Mouse (Mus musculus): ENCODE measurements around the gene Gm42906. TPM values are rescaled to one million over a fixed set of nuclear protein-coding genes. Genes with fewer than 3 reads are reported as not detected.

The Gm42906 gene
- polyA plus RNA-seq, 2 experiments: not detected

DNA sequence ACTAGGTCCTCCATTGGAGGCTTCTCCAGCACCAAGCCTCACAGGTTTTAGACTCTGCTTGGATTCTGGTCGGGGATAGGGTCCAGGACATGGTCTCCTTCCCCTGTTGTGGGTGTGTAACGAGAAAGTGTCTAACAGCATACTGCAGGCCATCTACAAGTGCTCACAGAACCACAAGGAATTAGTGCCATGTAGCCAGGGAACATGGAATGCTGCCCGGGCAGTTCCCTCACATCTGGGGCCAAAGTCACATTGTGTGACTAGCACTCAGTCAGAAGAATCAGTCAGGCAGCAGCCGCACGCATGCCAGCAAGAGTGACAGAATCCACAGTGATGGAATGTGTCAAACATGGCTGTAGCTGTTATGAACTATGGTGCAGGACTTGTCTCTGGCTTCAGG, 261.7 kb downstream of the Gm42906 start:
- H3K27ac ChIP-seq: no peak overlapping the region
- no peak for ATAC-seq (ENCODE audit: insufficient read depth)

DNA sequence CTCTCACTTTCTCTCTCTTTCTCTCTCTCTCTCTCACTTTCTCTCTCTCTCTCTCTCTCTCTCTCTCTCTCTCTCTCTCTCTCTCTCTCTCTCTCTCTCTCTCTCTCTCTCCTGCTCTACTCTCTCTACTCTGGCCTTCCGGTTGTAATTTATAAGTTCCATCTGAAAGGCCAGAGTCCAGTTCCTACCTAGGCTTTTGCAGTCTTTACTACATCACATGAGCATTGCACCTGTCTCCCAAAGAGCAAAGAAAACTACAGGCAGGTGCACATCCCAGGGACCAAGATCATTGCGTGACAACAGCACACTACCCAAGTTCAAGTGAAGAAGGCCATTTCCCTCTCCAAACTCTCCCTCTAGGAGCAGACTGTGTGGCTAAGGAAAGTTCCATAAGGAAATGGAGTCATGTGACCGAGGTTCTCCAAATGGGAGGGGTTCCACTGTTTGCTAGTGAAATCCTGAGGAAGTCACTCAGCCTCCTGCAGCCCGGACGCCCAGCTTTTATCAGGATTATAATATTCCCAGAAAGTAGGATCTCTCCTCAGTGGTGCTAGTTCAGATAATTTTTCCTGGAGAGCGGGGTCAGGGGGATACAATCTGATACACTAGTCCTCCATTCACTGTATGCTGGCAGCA, 262.5 kb downstream of the Gm42906 start:
- no peak overlapping the region for H3K9ac ChIP-seq (replicated peaks)
- no peaks in the 10 kb centered on the region for H3K36me3 ChIP-seq (replicated peaks; ENCODE audit: control insufficient read depth, insufficient read depth, low read depth)
- ATAC-seq (ENCODE audit: insufficient read depth) (no peak), DNase-seq (ENCODE audit: low read depth in 3 of 3, low spot score in 3 of 3) (no peak)
- H3K4me1 ChIP-seq (replicated peaks; ENCODE audit: control insufficient read depth in 2 of 2, insufficient read depth in 2 of 2, low read length in 1 of 2): peaks cover 0 to 2% of the 10 kb centered on the region in 2 experiments; a peak in 1 of 4 replicates
- no peak for TF ChIP-seq EP300 (IDR thresholded peaks at IDR 0.05; ENCODE audit: low read depth)
- no peak overlapping the region for H3K27ac ChIP-seq
- WGBS (ENCODE audit: insufficient replicate concordance): 53% methylated on average over 6 of the region's 6 CpGs
- no peak overlapping the region for H3K4me3 ChIP-seq (ENCODE audit: insufficient read depth in 1 of 2, low read depth in 2 of 2, low read length in 2 of 2)
- no peak overlapping the region for H3K4me2 ChIP-seq (ENCODE audit: low read depth)
- no peaks in the 10 kb centered on the region for H3K27me3 ChIP-seq (ENCODE audit: control insufficient read depth, insufficient read depth, low read length)
- no peaks in the 10 kb centered on the region for H3K9me3 ChIP-seq (ENCODE audit: control insufficient read depth, low read length)

More for the DNA sequence above, 261.7 kb downstream of the Gm42906 start:
- Histone ChIP-seq H3K36me3 (replicated peaks; ENCODE audit: control insufficient read depth, insufficient read depth, low read depth) (no peaks in the 10 kb centered on the region), H3K27me3 (ENCODE audit: control insufficient read depth, insufficient read depth, low read length) (no peaks in the 10 kb centered on the region), H3K9ac (replicated peaks) (no peak overlapping the region), H3K4me2 (ENCODE audit: low read depth) (no peak overlapping the region), H3K4me3 (ENCODE audit: insufficient read depth in 1 of 2, low read depth in 2 of 2, low read length in 2 of 2) (no peak overlapping the region), H3K4me1 (replicated peaks; ENCODE audit: control insufficient read depth in 2 of 2, insufficient read depth in 2 of 2, low read length in 1 of 2) (peaks cover 0 to 2% of the 10 kb centered on the region in 2 experiments; a peak in 1 of 4 replicates), H3K9me3 (ENCODE audit: control insufficient read depth, low read length) (no peaks in the 10 kb centered on the region)
- no peak for DNase-seq (ENCODE audit: low read depth in 3 of 3, low spot score in 3 of 3)
- TF ChIP-seq CTCF (IDR thresholded peaks at IDR 0.05; ENCODE audit: low read depth): no peak
- TF ChIP-seq EP300 (IDR thresholded peaks at IDR 0.05; ENCODE audit: low read depth): no peak
- 61% methylated on average over 5 of the region's 5 CpGs for WGBS (ENCODE audit: insufficient replicate concordance)

DNA sequence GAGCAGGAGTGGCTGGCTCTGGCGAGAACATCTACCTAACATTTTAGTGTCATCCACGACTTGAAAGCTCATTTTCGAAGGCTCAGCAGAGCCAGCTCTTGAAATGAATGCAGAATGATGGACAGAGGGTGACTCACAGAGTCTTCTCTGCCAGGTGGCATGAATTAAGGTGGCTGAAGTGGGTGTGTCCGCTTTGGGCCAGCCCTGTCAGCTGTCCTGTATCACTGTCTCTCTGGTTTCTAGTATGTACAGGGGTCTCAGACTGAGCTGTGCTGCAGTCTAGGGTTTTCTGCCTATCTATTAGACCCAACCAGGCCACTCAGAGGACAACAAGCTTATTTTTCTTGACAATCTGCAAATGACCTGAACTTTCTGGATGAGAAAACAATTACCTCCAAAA, 263.1 kb downstream of the Gm42906 start:
- ATAC-seq (ENCODE audit: insufficient read depth) (no peak), DNase-seq (ENCODE audit: low read depth in 3 of 3, low spot score in 3 of 3) (no peak)
- no peak overlapping the region for H3K27ac ChIP-seq
- H3K9me3 ChIP-seq (ENCODE audit: control insufficient read depth, low read length): no peaks in the 10 kb centered on the region
- 37% methylated on average over 4 of the region's 4 CpGs for WGBS (ENCODE audit: insufficient replicate concordance)
- H3K27me3 ChIP-seq (ENCODE audit: control insufficient read depth, insufficient read depth, low read length): no peaks in the 10 kb centered on the region
- TF ChIP-seq CTCF (IDR thresholded peaks at IDR 0.05; ENCODE audit: low read depth) (no peak), EP300 (IDR thresholded peaks at IDR 0.05; ENCODE audit: low read depth) (no peak)
- no peak overlapping the region for H3K9ac ChIP-seq (replicated peaks)
- no peaks in the 10 kb centered on the region for H3K36me3 ChIP-seq (replicated peaks; ENCODE audit: control insufficient read depth, insufficient read depth, low read depth)
- no peak overlapping the region for H3K4me2 ChIP-seq (ENCODE audit: low read depth)
- peaks cover 0 to 2% of the 10 kb centered on the region in 2 experiments; a peak in 1 of 4 replicates for H3K4me1 ChIP-seq (replicated peaks; ENCODE audit: control insufficient read depth in 2 of 2, insufficient read depth in 2 of 2, low read length in 1 of 2)
- no peak overlapping the region for H3K4me3 ChIP-seq (ENCODE audit: insufficient read depth in 1 of 2, low read depth in 2 of 2, low read length in 2 of 2)

DNA sequence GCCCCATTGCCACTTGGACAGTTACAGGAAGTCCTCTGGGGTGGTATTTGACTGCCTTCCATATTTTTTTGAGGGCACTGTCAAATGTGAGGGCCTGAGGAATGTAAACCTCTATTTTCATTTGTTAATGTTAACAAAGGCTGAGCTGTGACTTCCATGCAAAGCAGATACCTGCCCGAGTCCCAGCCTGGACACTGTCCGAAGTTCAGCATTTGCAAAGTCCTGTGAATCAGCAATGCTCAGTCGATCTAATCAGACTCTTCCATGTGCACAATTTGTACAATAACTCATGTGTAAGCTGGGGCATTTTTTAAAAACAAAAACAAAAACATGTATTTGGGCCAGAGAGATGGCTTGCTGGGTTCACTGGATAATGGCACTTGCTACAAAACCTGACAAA, 265.3 kb downstream of the Gm42906 start:
- Histone ChIP-seq H3K4me2 (ENCODE audit: low read depth) (no peak overlapping the region), H3K36me3 (replicated peaks; ENCODE audit: control insufficient read depth, insufficient read depth, low read depth) (no peaks in the 10 kb centered on the region), H3K9me3 (ENCODE audit: control insufficient read depth, low read length) (no peaks in the 10 kb centered on the region), H3K27ac (no peak overlapping the region), H3K27me3 (ENCODE audit: control insufficient read depth, insufficient read depth, low read length) (no peaks in the 10 kb centered on the region), H3K4me1 (replicated peaks; ENCODE audit: control insufficient read depth in 2 of 2, insufficient read depth in 2 of 2, low read length in 1 of 2) (peaks cover 0 to 2% of the 10 kb centered on the region in 2 experiments; a peak in 1 of 4 replicates), H3K4me3 (ENCODE audit: insufficient read depth in 1 of 2, low read depth in 2 of 2, low read length in 2 of 2) (no peak overlapping the region), H3K9ac (replicated peaks) (no peak overlapping the region)
- TF ChIP-seq CTCF (IDR thresholded peaks at IDR 0.05; ENCODE audit: low read depth) (no peak), EP300 (IDR thresholded peaks at IDR 0.05; ENCODE audit: low read depth) (no peak)
- ATAC-seq (ENCODE audit: insufficient read depth) (no peak), DNase-seq (ENCODE audit: low read depth in 3 of 3, low spot score in 3 of 3) (peak in 1 of 3 experiments; percentile 9)
- 58% methylated on average over 3 of the region's 3 CpGs for WGBS (ENCODE audit: insufficient replicate concordance)

DNA sequence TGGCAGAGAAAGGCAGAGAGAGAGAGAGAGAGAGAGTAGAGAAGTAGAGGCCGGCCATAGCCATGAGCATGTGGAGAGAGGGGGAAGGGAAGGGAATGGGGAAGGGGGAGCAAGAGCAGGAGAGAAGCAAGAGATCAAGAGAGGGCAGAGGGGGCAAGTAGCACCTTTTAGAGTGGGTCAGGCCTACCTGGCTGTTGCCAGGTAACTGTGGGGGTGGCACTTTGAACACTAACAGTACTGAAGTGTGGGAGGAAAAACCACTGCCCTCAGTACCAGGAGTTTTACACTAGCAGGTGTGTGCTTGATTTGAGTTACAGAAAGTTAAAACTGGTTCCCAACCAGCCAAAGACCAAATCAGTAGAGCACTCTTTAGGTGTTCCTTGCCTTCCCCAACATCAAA, 272.7 kb downstream of the Gm42906 start:
- H3K27ac ChIP-seq: no peak overlapping the region
- no peaks in the 10 kb centered on the region for H3K27me3 ChIP-seq (ENCODE audit: control insufficient read depth, insufficient read depth, low read length)
- peaks cover 0 to 9% of the 10 kb centered on the region in 2 experiments; a peak in 2 of 4 replicates for H3K4me1 ChIP-seq (replicated peaks; ENCODE audit: control insufficient read depth in 2 of 2, insufficient read depth in 2 of 2, low read length in 1 of 2)
- H3K9me3 ChIP-seq (ENCODE audit: control insufficient read depth, low read length): no peaks in the 10 kb centered on the region
- no peak overlapping the region for H3K9ac ChIP-seq (replicated peaks)
- H3K4me3 ChIP-seq (ENCODE audit: insufficient read depth in 1 of 2, low read depth in 2 of 2, low read length in 2 of 2): no peak overlapping the region
- TF ChIP-seq EP300 (IDR thresholded peaks at IDR 0.05; ENCODE audit: low read depth) (no peak), CTCF (IDR thresholded peaks at IDR 0.05; ENCODE audit: low read depth) (no peak)
- WGBS (ENCODE audit: insufficient replicate concordance): 60% methylated on average over 1 of the region's 1 CpGs
- ATAC-seq (ENCODE audit: insufficient read depth) (0 out of 2 replicates have a peak, but pooled peaks have one; percentile 4), DNase-seq (ENCODE audit: low read depth in 3 of 3, low spot score in 3 of 3) (no peak)
- H3K4me2 ChIP-seq (ENCODE audit: low read depth): no peak overlapping the region
- no peaks in the 10 kb centered on the region for H3K36me3 ChIP-seq (replicated peaks; ENCODE audit: control insufficient read depth, insufficient read depth, low read depth)
